In genomic region chr17:27712832-27713231, GRCm38 (mm10) we compare ENCODE assay signal across 16 mouse cellular contexts. TPM values are rescaled to one million over a fixed set of nuclear protein-coding genes. Genes with fewer than 3 reads are reported as not detected.
A peak's percentile ranks its signal among the peaks of the same experiment; 100 is the strongest.
DNase-seq lines count a peak whose midpoint lies in the region; ATAC-seq and TF ChIP-seq lines count a peak whose summit lies in the region.
"Had no signal": no experiment of that assay in that cellular context is flagged by ENCODE, and none has a peak within 500 bp of the region (broad histone marks: within the 10 kb centered on the region; RNA-seq: fewer than 3 reads in every experiment).

No protein-coding gene starts in this region.

- no peak overlapping the region for H3K4me3 ChIP-seq in forebrain, embryonic 14.5 days (ENCODE audit: low read depth, low read length)
- H3K4me3 ChIP-seq in forebrain, embryonic 13.5 days, result no peak overlapping the region
- no peak overlapping the region for H3K4me3 ChIP-seq in layer of hippocampus, adult 2 months
- H3K4me3 ChIP-seq in brown adipose tissue, adult 24 weeks (ENCODE audit: insufficient read depth, low read depth, low read length), result no peak overlapping the region
- no peak overlapping the region for H3K4me3 ChIP-seq in left cerebral cortex, adult 2 months
- H3K4me3 ChIP-seq: liver, embryonic 15.5 days; midbrain, embryonic 12.5 days had no signal

- intact Hi-C loops in left cerebral cortex, adult 2 months (cut with DNase I), result no loop called here

- H3K27ac ChIP-seq in forebrain, embryonic 14.5 days (ENCODE audit: low read depth, low read length), result no peak overlapping the region
- H3K27ac ChIP-seq in forebrain, embryonic 13.5 days, result no peak overlapping the region
- peak overlapping the region; percentile 70 for H3K27ac ChIP-seq in layer of hippocampus, adult 2 months
- peak overlapping the region; percentile 73 for H3K27ac ChIP-seq in brown adipose tissue, adult 24 weeks (replicated peaks; ENCODE audit: low read depth, low read length)
- H3K27ac ChIP-seq in left cerebral cortex, adult 2 months, result no peak overlapping the region
- H3K27ac ChIP-seq: liver, embryonic 15.5 days; midbrain, embryonic 12.5 days had no signal

- no peak for ATAC-seq in forebrain, embryonic 14.5 days
- no peak for ATAC-seq in forebrain, embryonic 13.5 days
- ATAC-seq: activated CD4-positive, CD25-positive, alpha-beta regulatory T cell, adult 4 months had no signal

- H3K9me3 ChIP-seq in forebrain, embryonic 14.5 days (replicated peaks; ENCODE audit: control insufficient read depth, low read length), result no peaks in the 10 kb centered on the region
- H3K9me3 ChIP-seq in forebrain, embryonic 13.5 days (replicated peaks), result no peaks in the 10 kb centered on the region
- H3K9me3 ChIP-seq: liver, embryonic 15.5 days; midbrain, embryonic 12.5 days had no signal

- H3K4me2 ChIP-seq in forebrain, embryonic 14.5 days (ENCODE audit: low read length), result no peak overlapping the region
- no peak overlapping the region for H3K4me2 ChIP-seq in forebrain, embryonic 13.5 days
- H3K4me2 ChIP-seq: heart, embryonic 11.5 days; liver, embryonic 15.5 days; midbrain, embryonic 12.5 days had no signal

- peaks cover 2% of the 10 kb centered on the region; the same call in 1 of the 2 replicates for H3K4me1 ChIP-seq in forebrain, embryonic 14.5 days (ENCODE audit: control insufficient read depth, insufficient read depth, low read length)
- H3K4me1 ChIP-seq in forebrain, embryonic 13.5 days, result peaks cover 20% of the 10 kb centered on the region
- peaks cover 11% of the 10 kb centered on the region for H3K4me1 ChIP-seq in brown adipose tissue, adult 24 weeks (ENCODE audit: control insufficient read depth, insufficient read depth, insufficient read length, low read length)

- no peak overlapping the region for H3K9ac ChIP-seq in forebrain, embryonic 14.5 days (ENCODE audit: low read length)
- H3K9ac ChIP-seq in forebrain, embryonic 13.5 days, result no peak overlapping the region
- H3K9ac ChIP-seq: liver, embryonic 15.5 days; midbrain, embryonic 12.5 days had no signal

- peak; percentile 53 for DNase-seq in forebrain, embryonic 14.5 days (ENCODE audit: low spot score)
- no peak for DNase-seq in layer of hippocampus, adult 2 months (ENCODE audit: low spot score in 2 of 2)
- DNase-seq in layer of hippocampus, adult 9-10 months (ENCODE audit: low spot score), result no peak
- peak; percentile 51 to 85 for DNase-seq in lung, postnatal 4 days
- no peak for DNase-seq in spleen, adult 18-20 months
- DNase-seq in left cerebral cortex, adult 2 months (ENCODE audit: extremely low spot score in 1 of 2, low spot score in 2 of 2), result no peak
- DNase-seq: layer of hippocampus, adult 9-11 months had no signal

- WGBS in forebrain, embryonic 14.5 days, result 70% methylated on average over 1 of the region's 1 CpGs
- WGBS in forebrain, embryonic 13.5 days, result 56% methylated on average over 1 of the region's 1 CpGs

- no peaks in the 10 kb centered on the region for H3K36me3 ChIP-seq in forebrain, embryonic 14.5 days (ENCODE audit: control insufficient read depth, insufficient read depth, low read length)
- H3K36me3 ChIP-seq in forebrain, embryonic 13.5 days (ENCODE audit: poor library complexity, severe bottlenecking), result no peaks in the 10 kb centered on the region
- H3K36me3 ChIP-seq: liver, embryonic 15.5 days; midbrain, embryonic 12.5 days had no signal

- no peak for TF ChIP-seq CTCF in layer of hippocampus, adult 2 months (conservative IDR thresholded peaks at IDR 0.05)
- TF ChIP-seq CTCF in left cerebral cortex, adult 2 months (IDR thresholded peaks at IDR 0.05), result no peak

- H3K27me3 ChIP-seq in forebrain, embryonic 14.5 days (replicated peaks; ENCODE audit: control insufficient read depth, insufficient read depth, low read length), result no peaks in the 10 kb centered on the region
- peaks cover 11% of the 10 kb centered on the region for H3K27me3 ChIP-seq in forebrain, embryonic 13.5 days

RNA-seq across cellular contexts. Expression of gene Spdef, which starts 15.9 kb away (rescaled TPM):
- polyA plus RNA-seq in forebrain, embryonic 14.5 days (2014; fragmentation: Nextera tagmentation; extraction: Ambion mirVana), result 0.44 TPM in 1 of 2 replicates, not detected in the other
- 0.38 and 0.75 TPM in 2 replicates for polyA plus RNA-seq in forebrain, embryonic 13.5 days (2015; fragmentation: Nextera tagmentation; extraction: Ambion mirVana)
- under 1 TPM; 0.59 to 0.61 TPM for total RNA-seq in layer of hippocampus, adult 2 months (2021)
- not detected in 2 replicates for polyA plus RNA-seq in brown adipose tissue, adult 24 weeks (2012; ENCODE audit: insufficient read depth, insufficient read length, missing spikeins)
- total RNA-seq in left cerebral cortex, adult 2 months (2021), result under 1 TPM in 1 of 2 experiments, not detected in 1; 0.48 TPM
- total RNA-seq: gastrocnemius, adult 18-20 months; hematopoietic stem cell, adult 5-6 weeks; neutrophil, adult 5-6 weeks had no signal
- polyA plus RNA-seq: liver, embryonic 15.5 days had no signal

RNA-seq across cellular contexts. Expression of gene Pacsin1, which starts 57.5 kb away (rescaled TPM):
- polyA plus RNA-seq in forebrain, embryonic 14.5 days (2014; fragmentation: Nextera tagmentation; extraction: Ambion mirVana), result 22.2 and 25.2 TPM in 2 replicates
- polyA plus RNA-seq in forebrain, embryonic 13.5 days (2015; fragmentation: Nextera tagmentation; extraction: Ambion mirVana), result 14.8 and 18.2 TPM in 2 replicates
- total RNA-seq in layer of hippocampus, adult 2 months (2021), result 100 to 1,000 TPM; 321 to 335 TPM
- polyA plus RNA-seq in brown adipose tissue, adult 24 weeks (2012; ENCODE audit: insufficient read depth, insufficient read length, missing spikeins), result not detected in 2 replicates
- 100 to 1,000 TPM; 436 to 459 TPM for total RNA-seq in left cerebral cortex, adult 2 months (2021)
- total RNA-seq: hematopoietic stem cell, adult 5-6 weeks had no signal

Comparison
In these comparisons a context has a peak if more than half of its experiments do, and no peak if none do; other contexts are left out.
1. DNase-seq: peak in forebrain, embryonic 14.5 days (single experiment) and lung, postnatal 4 days (2 of 2); none in layer of hippocampus, adult 2 months (0 of 2), layer of hippocampus, adult 9-10 months (single experiment), spleen, adult 18-20 months (0 of 2) and left cerebral cortex, adult 2 months (0 of 2).
2. H3K27ac ChIP-seq: peak in layer of hippocampus, adult 2 months (single experiment) and brown adipose tissue, adult 24 weeks (single experiment); none in forebrain, embryonic 14.5 days (single experiment), forebrain, embryonic 13.5 days (single experiment) and left cerebral cortex, adult 2 months (single experiment).
3. RNA of gene Pacsin1, which starts 57.5 kb away (polyA plus RNA-seq): 22.2 to 25.2 TPM in forebrain, embryonic 14.5 days and 14.8 to 18.2 TPM in forebrain, embryonic 13.5 days; not detected in brown adipose tissue, adult 24 weeks; every median in the first group is over 10 times any median in the second.